Mouse (Mus musculus): ENCODE results near the gene Fam189a2. TPM values are rescaled to one million over a fixed set of nuclear protein-coding genes. Genes with fewer than 3 reads are reported as not detected.
A peak's percentile ranks its signal among the peaks of the same experiment; 100 is the strongest.

Gene Fam189a2
- polyA plus RNA-seq, 1 experiment from 2014 or later: 3.0 TPM

GRCm38 (mm10) chr19:23961516-23961915 is 69.3 kb downstream of the Fam189a2 start:
- 3% methylated on average over 8 of the region's 8 CpGs for WGBS
- H3K36me3 ChIP-seq (ENCODE audit: control insufficient read depth, insufficient read depth, low read length): no peaks in the 10 kb centered on the region
- no peaks in the 10 kb centered on the region for H3K9me3 ChIP-seq (ENCODE audit: control insufficient read depth, low read length)
- DNase-seq (peak; percentile 90), ATAC-seq (ENCODE audit: low FRiP score, low TSS enrichment) (peak; percentile 77)
- H3K27ac ChIP-seq (replicated peaks; ENCODE audit: low read depth, low read length): no peak overlapping the region
- no peak overlapping the region for H3K4me2 ChIP-seq (ENCODE audit: low read length)
- H3K27me3 ChIP-seq (ENCODE audit: control insufficient read depth, insufficient read depth, low read length): no peaks in the 10 kb centered on the region
- H3K9ac ChIP-seq (replicated peaks; ENCODE audit: low read length): no peak overlapping the region
- H3K4me3 ChIP-seq (replicated peaks; ENCODE audit: low read depth, low read length): no peak overlapping the region
- peaks cover 15% of the 10 kb centered on the region for H3K4me1 ChIP-seq (ENCODE audit: control insufficient read depth, insufficient read depth, low read length)

- WGBS: 68% methylated on average over 6 of the region's 6 CpGs
- H3K27me3 ChIP-seq (ENCODE audit: control insufficient read depth, insufficient read depth, low read length): no peaks in the 10 kb centered on the region
- H3K9ac ChIP-seq (replicated peaks; ENCODE audit: low read length): 0 out of 2 replicates have a peak overlapping the region, but pooled peaks have one; percentile 6
- no peak for DNase-seq
- no peak overlapping the region for H3K4me2 ChIP-seq (ENCODE audit: low read length)
- peaks cover 15% of the 10 kb centered on the region for H3K4me1 ChIP-seq (ENCODE audit: control insufficient read depth, insufficient read depth, low read length)
- peak overlapping the region; percentile 68; the same call in 1 of the 2 replicates for H3K27ac ChIP-seq (replicated peaks; ENCODE audit: low read depth, low read length)
- H3K9me3 ChIP-seq (ENCODE audit: control insufficient read depth, low read length): no peaks in the 10 kb centered on the region
- no peak overlapping the region for H3K4me3 ChIP-seq (replicated peaks; ENCODE audit: low read depth, low read length)
- 0 out of 2 replicates have a peak, but pooled peaks have one; percentile 44 for ATAC-seq (ENCODE audit: low FRiP score, low TSS enrichment)
- no peaks in the 10 kb centered on the region for H3K36me3 ChIP-seq (ENCODE audit: control insufficient read depth, insufficient read depth, low read length)
These were observed 69.9 kb downstream of the Fam189a2 start for GRCm38 (mm10) chr19:23960831-23961447.

GRCm38 (mm10) chr19:23960275-23960674 is 70.5 kb downstream of the Fam189a2 start:
- peak; percentile 73 for DNase-seq
- ATAC-seq (ENCODE audit: low FRiP score, low TSS enrichment): no peak
- 24% methylated on average over 3 of the region's 3 CpGs for WGBS
- peaks cover 15% of the 10 kb centered on the region for H3K4me1 ChIP-seq (ENCODE audit: control insufficient read depth, insufficient read depth, low read length)
- no peak overlapping the region for H3K4me2 ChIP-seq (ENCODE audit: low read length)
- H3K36me3 ChIP-seq (ENCODE audit: control insufficient read depth, insufficient read depth, low read length): no peaks in the 10 kb centered on the region
- H3K27ac ChIP-seq (replicated peaks; ENCODE audit: low read depth, low read length): peak overlapping the region; percentile 68; the same call in 1 of the 2 replicates
- no peak overlapping the region for H3K9ac ChIP-seq (replicated peaks; ENCODE audit: low read length)
- no peak overlapping the region for H3K4me3 ChIP-seq (replicated peaks; ENCODE audit: low read depth, low read length)
- no peaks in the 10 kb centered on the region for H3K27me3 ChIP-seq (ENCODE audit: control insufficient read depth, insufficient read depth, low read length)
- no peaks in the 10 kb centered on the region for H3K9me3 ChIP-seq (ENCODE audit: control insufficient read depth, low read length)

- no peaks in the 10 kb centered on the region for H3K9me3 ChIP-seq (ENCODE audit: control insufficient read depth, low read length)
- no peak overlapping the region for H3K4me3 ChIP-seq (replicated peaks; ENCODE audit: low read depth, low read length)
- WGBS: 45% methylated on average over 7 of the region's 7 CpGs
- no peaks in the 10 kb centered on the region for H3K36me3 ChIP-seq (ENCODE audit: control insufficient read depth, insufficient read depth, low read length)
- ATAC-seq (ENCODE audit: low FRiP score, low TSS enrichment) (no peak; the same call in 1 of the 2 replicates), DNase-seq (peak; percentile 63)
- no peaks in the 10 kb centered on the region for H3K27me3 ChIP-seq (ENCODE audit: control insufficient read depth, insufficient read depth, low read length)
- no peak overlapping the region for H3K9ac ChIP-seq (replicated peaks; ENCODE audit: low read length)
- H3K27ac ChIP-seq (replicated peaks; ENCODE audit: low read depth, low read length): peak overlapping the region; percentile 41
- peaks cover 15% of the 10 kb centered on the region for H3K4me1 ChIP-seq (ENCODE audit: control insufficient read depth, insufficient read depth, low read length)
- no peak overlapping the region for H3K4me2 ChIP-seq (ENCODE audit: low read length)
These were observed 70.9 kb downstream of the Fam189a2 start for GRCm38 (mm10) chr19:23959870-23960269.

GRCm38 (mm10) chr19:23958925-23959324 is 71.9 kb downstream of the Fam189a2 start:
- Histone ChIP-seq H3K27me3 (ENCODE audit: control insufficient read depth, insufficient read depth, low read length) (no peaks in the 10 kb centered on the region), H3K9me3 (ENCODE audit: control insufficient read depth, low read length) (no peaks in the 10 kb centered on the region), H3K4me3 (replicated peaks; ENCODE audit: low read depth, low read length) (no peak overlapping the region), H3K4me2 (ENCODE audit: low read length) (no peak overlapping the region), H3K9ac (replicated peaks; ENCODE audit: low read length) (no peak overlapping the region), H3K4me1 (ENCODE audit: control insufficient read depth, insufficient read depth, low read length) (peaks cover 15% of the 10 kb centered on the region), H3K36me3 (ENCODE audit: control insufficient read depth, insufficient read depth, low read length) (no peaks in the 10 kb centered on the region), H3K27ac (replicated peaks; ENCODE audit: low read depth, low read length) (no peak overlapping the region)
- ATAC-seq (ENCODE audit: low FRiP score, low TSS enrichment) (no peak), DNase-seq (peak; percentile 76)
- 53% methylated on average over 6 of the region's 6 CpGs for WGBS

- DNase-seq: no peak
- no peak for ATAC-seq (ENCODE audit: low FRiP score, low TSS enrichment)
- Histone ChIP-seq H3K4me3 (replicated peaks; ENCODE audit: low read depth, low read length) (no peak overlapping the region), H3K4me2 (ENCODE audit: low read length) (no peak overlapping the region), H3K4me1 (ENCODE audit: control insufficient read depth, insufficient read depth, low read length) (peaks cover 15% of the 10 kb centered on the region), H3K27ac (replicated peaks; ENCODE audit: low read depth, low read length) (no peak overlapping the region), H3K9ac (replicated peaks; ENCODE audit: low read length) (no peak overlapping the region), H3K36me3 (ENCODE audit: control insufficient read depth, insufficient read depth, low read length) (no peaks in the 10 kb centered on the region), H3K9me3 (ENCODE audit: control insufficient read depth, low read length) (no peaks in the 10 kb centered on the region), H3K27me3 (ENCODE audit: control insufficient read depth, insufficient read depth, low read length) (no peaks in the 10 kb centered on the region)
- WGBS: 74% methylated on average over 7 of the region's 7 CpGs
These were observed 73.3 kb downstream of the Fam189a2 start for GRCm38 (mm10) chr19:23957563-23957962.

- H3K9me3 ChIP-seq (ENCODE audit: control insufficient read depth, low read length): no peaks in the 10 kb centered on the region
- no peak overlapping the region for H3K4me3 ChIP-seq (replicated peaks; ENCODE audit: low read depth, low read length)
- ATAC-seq (ENCODE audit: low FRiP score, low TSS enrichment): no peak
- no peak overlapping the region for H3K9ac ChIP-seq (replicated peaks; ENCODE audit: low read length)
- no peak overlapping the region for H3K27ac ChIP-seq (replicated peaks; ENCODE audit: low read depth, low read length)
- no peaks in the 10 kb centered on the region for H3K27me3 ChIP-seq (ENCODE audit: control insufficient read depth, insufficient read depth, low read length)
- H3K4me2 ChIP-seq (ENCODE audit: low read length): no peak overlapping the region
- DNase-seq: no peak
- peaks cover 15% of the 10 kb centered on the region for H3K4me1 ChIP-seq (ENCODE audit: control insufficient read depth, insufficient read depth, low read length)
- 73% methylated on average over 17 of the region's 17 CpGs for WGBS
- no peaks in the 10 kb centered on the region for H3K36me3 ChIP-seq (ENCODE audit: control insufficient read depth, insufficient read depth, low read length)
These were observed 74.4 kb downstream of the Fam189a2 start for GRCm38 (mm10) chr19:23956299-23956975.

- no peak for ATAC-seq (ENCODE audit: low FRiP score, low TSS enrichment)
These were observed 75.4 kb downstream of the Fam189a2 start for GRCm38 (mm10) chr19:23955461-23955860.

More at GRCm38 (mm10) chr19:23955461-23955860, 75.4 kb downstream of the Fam189a2 start:
- H3K27ac ChIP-seq (replicated peaks; ENCODE audit: low read depth, low read length): no peak overlapping the region
- H3K36me3 ChIP-seq (ENCODE audit: control insufficient read depth, insufficient read depth, low read length): no peaks in the 10 kb centered on the region
- H3K9me3 ChIP-seq (ENCODE audit: control insufficient read depth, low read length): no peaks in the 10 kb centered on the region
- H3K9ac ChIP-seq (replicated peaks; ENCODE audit: low read length): no peak overlapping the region
- DNase-seq: no peak
- no peaks in the 10 kb centered on the region for H3K27me3 ChIP-seq (ENCODE audit: control insufficient read depth, insufficient read depth, low read length)
- H3K4me2 ChIP-seq (ENCODE audit: low read length): no peak overlapping the region
- H3K4me3 ChIP-seq (replicated peaks; ENCODE audit: low read depth, low read length): no peak overlapping the region
- 94% methylated on average over 8 of the region's 8 CpGs for WGBS
- H3K4me1 ChIP-seq (ENCODE audit: control insufficient read depth, insufficient read depth, low read length): peaks cover 7% of the 10 kb centered on the region

Measured in midbrain, embryonic 14.5 days (tissue).